Mouse (Mus musculus) lung, postnatal 14 days (tissue): ENCODE results near the gene Cdc42.
A peak's percentile ranks its signal among the peaks of the same experiment; 100 is the strongest.

Experiments used
- DNase-seq: peaks from one replicate; pipeline ENCODE4 v3.0.0; 2021

The Cdc42 gene

DNA sequence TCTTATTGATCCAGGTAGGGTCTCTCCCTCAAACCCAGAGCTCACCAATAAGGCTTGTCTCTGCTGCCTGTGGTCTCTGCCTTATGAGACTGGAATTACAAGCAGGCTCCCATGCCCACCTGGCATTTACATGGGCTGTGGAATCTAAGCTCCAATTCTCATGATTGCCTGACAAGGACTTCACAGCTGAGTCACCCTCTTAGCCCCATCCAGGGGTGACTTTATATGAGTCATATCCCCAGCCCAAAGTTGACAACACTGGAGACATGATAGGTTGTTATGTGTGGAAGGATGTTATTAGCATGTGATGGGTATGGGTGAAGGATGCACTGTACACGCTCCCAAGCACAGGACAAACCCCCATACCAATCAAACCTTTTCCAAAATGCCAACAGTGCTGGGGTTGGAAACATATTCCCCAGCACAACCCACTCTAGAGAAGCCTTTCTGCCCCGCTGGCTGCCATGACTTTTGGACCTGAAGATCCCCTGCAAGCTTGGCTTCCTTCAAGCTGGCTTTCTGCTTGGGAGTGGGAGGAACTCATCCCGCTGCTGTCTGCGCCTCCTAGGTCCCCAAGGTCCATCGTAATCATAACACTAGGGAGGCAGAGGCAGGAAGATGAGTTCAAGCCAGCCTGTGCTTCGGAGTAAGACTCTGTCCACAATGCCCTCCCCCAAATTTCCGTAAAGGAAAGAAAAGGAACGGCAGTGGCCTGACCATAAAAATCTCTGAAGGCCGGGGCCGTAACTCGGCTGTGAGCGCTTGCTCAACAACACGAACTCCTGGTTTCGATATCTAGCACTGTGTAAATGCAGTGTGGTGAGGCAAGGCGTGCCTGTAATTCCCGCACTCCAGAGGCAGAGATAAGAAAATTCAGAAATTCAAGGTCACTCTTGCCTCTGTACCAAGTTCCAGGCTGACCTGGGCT lies 14.3 kb upstream of the Cdc42 start:
- DNase-seq = no peak

GRCm38 (mm10) chr4:137369954-137370750 lies 12.6 kb upstream of the Cdc42 start:
- peak; percentile 59 for DNase-seq

DNA sequence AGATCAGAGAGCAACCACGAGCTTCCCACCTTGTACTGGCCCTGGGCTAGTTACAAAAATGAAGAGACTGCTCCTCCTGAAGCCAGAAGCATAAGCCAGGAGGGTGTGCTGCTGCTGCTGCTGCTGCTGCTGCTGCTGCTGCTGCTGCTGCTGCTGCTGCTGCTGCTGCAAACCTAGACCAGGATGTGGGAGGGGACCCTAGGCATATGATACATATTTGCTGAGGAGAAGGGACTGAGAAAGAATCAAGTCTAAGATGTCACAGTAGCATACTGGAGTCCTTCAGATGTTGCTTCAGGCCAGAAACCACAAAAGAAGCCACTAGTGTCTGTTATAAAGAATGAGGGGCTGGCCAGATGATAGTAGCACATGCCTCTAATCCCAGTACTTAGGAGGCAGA lies 10.7 kb upstream of the Cdc42 start:
- DNase-seq = no peak

GRCm38 (mm10) chr4:137367275-137368088 lies 10.0 kb upstream of the Cdc42 start:
- DNase-seq = peak; percentile 60

- DNase-seq = no peak
These were observed 8.6 kb upstream of the Cdc42 start for GRCm38 (mm10) chr4:137366097-137366496.

- no peak for DNase-seq
These were observed 8.0 kb upstream of the Cdc42 start for GRCm38 (mm10) chr4:137365356-137366062.

DNA sequence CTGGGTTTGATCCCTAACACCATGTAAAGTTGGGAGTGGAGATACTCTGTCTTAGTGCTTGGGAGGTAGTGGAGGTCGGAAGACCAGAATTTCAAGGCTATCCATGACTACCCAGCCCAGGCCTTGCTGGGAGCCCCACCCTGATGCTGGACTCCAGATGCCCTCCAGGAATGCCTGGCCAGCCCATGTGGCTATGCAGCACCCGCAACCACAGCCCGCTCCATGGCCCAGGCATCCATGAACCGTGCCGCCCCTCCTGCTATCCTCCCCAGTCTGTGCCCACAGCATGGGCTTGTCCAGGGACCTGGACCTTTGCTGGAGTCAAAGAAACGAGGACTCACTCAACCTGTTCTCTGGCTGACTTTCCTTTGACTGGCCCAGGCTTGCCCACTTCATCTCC lies 7.3 kb upstream of the Cdc42 start:
- DNase-seq = no peak

DNA sequence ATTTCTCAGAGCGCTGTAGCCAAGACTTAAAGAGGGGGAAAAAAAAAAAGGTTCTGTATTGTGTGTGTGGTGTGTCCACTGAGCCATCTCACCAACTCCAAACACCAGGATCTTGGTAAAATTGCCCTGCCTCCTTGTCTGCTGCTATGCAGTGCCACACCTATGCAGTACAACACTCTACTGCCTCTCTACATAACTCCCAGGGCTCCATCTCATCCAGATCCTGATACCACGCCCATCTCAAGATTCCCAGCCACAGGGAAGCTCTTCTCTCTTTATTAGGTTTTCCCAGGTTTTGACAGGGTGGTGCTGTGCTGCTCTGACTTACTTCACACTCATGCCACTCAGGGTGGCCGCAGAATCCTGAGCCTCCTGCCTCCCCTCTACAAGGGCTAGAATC lies 3.5 kb upstream of the Cdc42 start:
- DNase-seq = no peak

DNA sequence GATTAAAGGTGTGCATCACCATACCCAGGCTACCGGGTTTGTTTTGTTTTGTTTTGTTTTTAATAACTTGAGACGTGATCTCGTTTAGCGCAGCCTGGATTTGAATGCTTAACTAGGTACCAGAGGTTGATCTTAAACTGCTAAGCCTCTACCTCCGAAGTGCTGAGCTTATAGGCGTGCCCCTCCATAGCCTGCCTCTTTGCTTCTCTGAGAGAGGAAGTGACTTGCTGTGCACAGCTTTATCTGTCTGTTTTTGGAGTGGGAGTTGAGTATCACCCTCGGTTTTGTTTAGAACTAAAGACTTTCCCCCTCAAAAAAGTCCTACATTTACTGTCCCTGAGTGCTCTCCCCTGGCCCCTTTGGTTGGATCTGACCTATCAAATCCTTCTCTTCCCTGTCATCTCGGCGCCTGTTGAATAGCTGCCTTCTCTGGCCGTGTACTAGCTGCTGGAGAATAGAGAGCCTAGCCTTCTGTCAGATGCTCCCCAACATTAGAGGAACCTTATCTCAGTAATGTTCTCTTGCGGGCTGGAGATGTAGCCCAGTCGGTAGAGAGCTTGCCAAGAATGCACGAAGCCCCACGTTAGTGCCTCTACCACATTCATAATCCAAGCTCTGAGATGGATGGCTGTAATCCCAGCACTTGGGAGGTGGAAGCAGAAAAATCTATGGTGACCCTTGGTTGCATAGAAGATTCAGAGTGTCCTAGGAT lies 927 bp upstream of the Cdc42 start:
- DNase-seq = no peak

GRCm38 (mm10) chr4:137356674-137357510 lies 628 bp downstream of the Cdc42 start:
- peak; percentile 73 for DNase-seq

GRCm38 (mm10) chr4:137350627-137351026 lies 6.9 kb downstream of the Cdc42 start:
- no peak for DNase-seq

DNA sequence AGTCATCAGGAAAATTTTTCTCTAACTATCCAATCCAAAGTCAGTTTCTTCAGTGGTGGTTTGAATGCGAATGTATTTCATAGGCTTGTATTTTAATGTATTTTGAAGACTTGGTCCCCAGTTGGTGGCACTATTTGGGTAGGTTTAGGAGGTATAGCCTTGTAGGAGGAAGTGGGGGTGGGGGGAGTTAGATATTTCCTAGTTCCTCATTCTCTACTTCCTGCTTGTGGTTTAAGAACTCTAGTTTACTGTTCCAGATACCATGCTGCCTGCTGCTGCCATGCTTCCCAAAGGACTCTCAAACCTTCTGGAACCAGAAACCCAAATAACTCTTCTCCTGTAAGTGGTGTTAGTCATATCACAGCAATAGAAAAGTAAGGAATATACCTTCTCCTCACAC lies 11.7 kb downstream of the Cdc42 start:
- no peak for DNase-seq

GRCm38 (mm10) chr4:137345112-137345511 lies 12.4 kb downstream of the Cdc42 start:
- no peak for DNase-seq

DNA sequence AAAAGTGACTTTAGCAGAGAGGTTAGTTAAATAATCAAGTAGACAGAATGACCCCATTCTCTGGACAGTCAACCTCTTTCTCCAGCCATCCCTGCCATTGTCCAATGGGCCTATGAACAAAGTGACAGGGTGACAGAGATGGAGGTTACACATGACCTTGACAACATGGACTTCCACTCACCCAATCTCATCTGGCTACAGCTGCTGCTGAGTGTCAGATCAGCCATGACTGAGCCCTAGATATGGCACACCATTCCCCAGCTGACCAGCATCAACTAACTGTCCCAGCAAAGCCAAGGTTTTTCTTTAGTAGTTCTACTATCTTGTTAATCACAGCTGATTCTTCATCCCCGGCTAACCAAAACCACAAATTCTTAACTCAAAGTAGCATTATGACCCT lies 14.7 kb downstream of the Cdc42 start:
- DNase-seq = no peak

- peak; percentile 15 for DNase-seq
These were observed 18.1 kb downstream of the Cdc42 start for GRCm38 (mm10) chr4:137339415-137339814.

GRCm38 (mm10) chr4:137336468-137336867 lies 21.1 kb downstream of the Cdc42 start:
- no peak for DNase-seq

DNA sequence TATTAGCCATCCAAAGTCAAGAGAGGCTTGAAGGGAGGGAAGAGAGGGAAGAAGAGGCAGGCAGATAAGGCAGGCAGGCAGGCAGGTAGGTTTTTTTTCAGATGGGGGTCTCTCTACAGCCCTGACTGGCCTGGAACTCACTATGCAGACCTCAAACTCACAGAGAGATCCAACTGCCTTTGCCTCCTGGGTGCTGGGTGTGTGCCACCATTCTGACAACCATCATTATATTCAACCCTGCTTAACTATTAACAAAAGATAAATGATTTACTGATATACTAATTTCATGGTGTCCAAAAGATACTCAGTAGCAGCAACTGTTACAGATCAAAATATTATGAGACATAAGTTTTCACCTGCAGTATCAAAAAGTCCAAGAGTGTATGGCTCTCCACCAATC lies 25.5 kb downstream of the Cdc42 start:
- no peak for DNase-seq

DNA sequence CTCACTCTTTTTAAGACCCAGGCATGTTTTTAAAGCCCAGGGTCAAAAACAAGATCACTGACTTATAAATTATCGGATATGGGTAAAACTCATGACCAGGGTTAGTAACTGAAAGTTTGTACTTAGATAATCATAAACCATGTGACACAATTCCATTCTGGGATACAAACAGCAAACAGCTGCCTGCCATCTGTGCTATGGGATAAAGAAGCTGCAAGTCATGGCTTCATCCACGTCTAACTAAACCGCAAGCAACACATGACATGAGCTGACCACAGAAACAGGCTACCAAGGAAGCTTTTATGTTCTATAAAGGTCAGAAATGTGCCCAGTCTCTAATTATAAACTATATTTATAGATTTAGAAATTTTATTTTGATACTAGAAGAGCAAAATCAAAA lies 31.0 kb downstream of the Cdc42 start:
- DNase-seq = no peak

DNA sequence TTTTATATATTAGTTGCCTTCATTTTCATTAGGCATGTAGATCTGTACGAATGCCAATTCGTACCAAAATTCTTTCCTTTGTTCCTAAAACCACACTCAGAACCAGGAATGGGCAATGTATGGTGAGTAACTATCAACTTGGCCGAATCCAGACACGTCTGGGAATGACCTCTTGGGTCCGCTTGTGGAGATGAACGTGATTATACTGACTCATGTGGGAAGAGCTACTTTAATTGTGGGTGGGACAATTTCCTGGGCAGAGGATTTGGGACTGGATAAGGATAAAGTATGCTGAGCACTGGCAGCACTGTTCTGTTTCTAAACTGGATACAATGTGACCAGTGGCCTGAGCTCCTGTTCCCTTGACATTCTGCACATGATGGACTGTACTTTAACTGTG lies 32.6 kb downstream of the Cdc42 start:
- DNase-seq = no peak

GRCm38 (mm10) chr4:137316027-137316770 lies 41.3 kb downstream of the Cdc42 start:
- DNase-seq = no peak
